Mouse (Mus musculus): ENCODE data around the gene Hoxd9. TPM values are rescaled to one million over a fixed set of nuclear protein-coding genes. Genes with fewer than 3 reads are reported as not detected.

Hoxd9 gene
- total and polyA plus RNA-seq, 2 experiments from 2014 or later = not detected

DNA sequence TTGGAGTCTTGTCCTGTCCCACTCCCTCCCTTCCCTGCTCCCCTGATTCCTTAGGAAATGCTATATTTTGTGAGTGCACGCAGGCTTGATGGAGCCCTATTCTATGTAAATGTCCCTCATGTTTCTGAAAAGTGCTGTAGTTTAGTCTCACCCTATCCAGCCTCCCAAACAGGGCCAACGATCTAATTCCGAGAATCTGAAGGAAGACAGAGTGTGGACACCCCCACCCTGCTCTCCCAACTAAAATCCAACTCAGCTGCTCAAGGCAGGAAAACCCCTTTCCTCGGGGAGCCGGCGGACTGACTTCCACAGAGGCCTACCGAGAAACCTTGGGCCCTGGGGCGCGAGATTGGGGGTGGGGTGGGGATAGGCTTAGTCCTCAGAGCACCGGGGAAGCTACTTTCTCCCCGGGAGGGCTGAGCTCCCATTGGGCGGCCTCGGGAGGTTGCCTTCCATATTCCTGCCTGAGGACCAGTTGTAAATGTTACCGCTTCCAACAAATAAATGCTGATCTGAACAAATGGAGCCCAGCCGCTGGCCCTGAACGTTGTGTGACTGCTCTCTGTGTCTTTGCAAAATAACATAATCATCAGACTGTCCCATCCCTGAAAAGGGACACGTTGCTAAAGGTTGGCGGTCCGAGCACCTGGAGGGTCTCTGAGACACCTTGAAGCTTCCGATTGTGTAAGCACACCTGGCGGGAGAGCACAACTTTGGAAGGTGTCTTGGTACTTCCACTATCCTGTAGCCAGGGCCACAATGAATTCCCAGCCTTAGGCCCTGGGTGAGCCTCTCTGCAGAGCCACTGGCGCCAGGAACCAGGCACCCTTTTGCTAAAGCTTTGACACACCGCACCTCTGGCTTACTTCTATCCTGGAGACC is 2.4 kb downstream of the Hoxd9 start:
- no peaks in the 10 kb centered on the region for H3K4me1 ChIP-seq (ENCODE audit: insufficient read depth)
- no peak for TF ChIP-seq CTCF (IDR thresholded peaks at IDR 0.05; ENCODE audit: low read depth)
- no peaks in the 10 kb centered on the region for H3K9me3 ChIP-seq (ENCODE audit: low read length)
- no peak for ATAC-seq
- DNase-seq = no peak
- H3K36me3 ChIP-seq (ENCODE audit: insufficient read depth) = no peaks in the 10 kb centered on the region
- no peak overlapping the region for H3K4me3 ChIP-seq (ENCODE audit: low read depth, low read length)
- H3K9ac ChIP-seq = no peak overlapping the region
- H3K27me3 ChIP-seq (ENCODE audit: insufficient read depth, low read length) = peaks cover 84% of the 10 kb centered on the region
- no peak overlapping the region for H3K4me2 ChIP-seq (ENCODE audit: low read depth)
- 2% methylated on average over 23 of the region's 23 CpGs for WGBS
- H3K27ac ChIP-seq (ENCODE audit: low read depth, low read length) = no peak overlapping the region

DNA sequence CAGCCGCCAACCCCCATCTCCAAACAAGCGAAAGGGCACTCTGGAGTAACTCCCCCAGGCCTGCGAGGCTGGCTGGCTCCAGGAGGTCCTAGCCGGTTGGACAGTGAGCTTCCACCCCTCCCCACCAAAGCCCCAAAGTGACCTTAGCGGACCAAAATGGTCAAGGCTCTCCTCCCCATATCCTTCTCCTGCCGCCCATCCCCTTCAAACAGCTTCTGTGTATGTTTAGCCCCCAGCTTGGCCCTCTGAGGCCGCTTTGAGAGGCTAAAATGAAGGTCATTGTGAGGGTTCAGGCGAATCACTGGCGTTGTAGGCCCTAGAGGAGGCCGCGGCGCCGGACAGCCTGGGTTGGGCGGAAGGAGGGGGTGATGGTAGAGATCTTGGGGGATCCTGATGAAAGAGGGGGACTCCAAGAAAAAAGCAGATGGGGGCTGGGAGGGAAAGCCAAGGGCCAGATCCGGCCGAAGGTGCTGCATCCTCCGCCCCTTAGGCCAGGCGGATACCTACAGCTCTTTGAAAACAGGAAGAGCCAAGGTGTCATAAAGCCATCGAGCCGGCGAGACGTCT is 3.1 kb downstream of the Hoxd9 start:
- WGBS = 3% methylated on average over 22 of the region's 22 CpGs
- Histone ChIP-seq H3K9ac (no peak overlapping the region), H3K4me1 (ENCODE audit: insufficient read depth) (no peaks in the 10 kb centered on the region), H3K27me3 (ENCODE audit: insufficient read depth, low read length) (peaks cover 80% of the 10 kb centered on the region), H3K36me3 (ENCODE audit: insufficient read depth) (no peaks in the 10 kb centered on the region), H3K27ac (ENCODE audit: low read depth, low read length) (no peak overlapping the region), H3K9me3 (ENCODE audit: low read length) (no peaks in the 10 kb centered on the region), H3K4me2 (ENCODE audit: low read depth) (no peak overlapping the region), H3K4me3 (ENCODE audit: low read depth, low read length) (no peak overlapping the region)
- DNase-seq (no peak), ATAC-seq (no peak)
- TF ChIP-seq CTCF (IDR thresholded peaks at IDR 0.05; ENCODE audit: low read depth) = no peak

DNA sequence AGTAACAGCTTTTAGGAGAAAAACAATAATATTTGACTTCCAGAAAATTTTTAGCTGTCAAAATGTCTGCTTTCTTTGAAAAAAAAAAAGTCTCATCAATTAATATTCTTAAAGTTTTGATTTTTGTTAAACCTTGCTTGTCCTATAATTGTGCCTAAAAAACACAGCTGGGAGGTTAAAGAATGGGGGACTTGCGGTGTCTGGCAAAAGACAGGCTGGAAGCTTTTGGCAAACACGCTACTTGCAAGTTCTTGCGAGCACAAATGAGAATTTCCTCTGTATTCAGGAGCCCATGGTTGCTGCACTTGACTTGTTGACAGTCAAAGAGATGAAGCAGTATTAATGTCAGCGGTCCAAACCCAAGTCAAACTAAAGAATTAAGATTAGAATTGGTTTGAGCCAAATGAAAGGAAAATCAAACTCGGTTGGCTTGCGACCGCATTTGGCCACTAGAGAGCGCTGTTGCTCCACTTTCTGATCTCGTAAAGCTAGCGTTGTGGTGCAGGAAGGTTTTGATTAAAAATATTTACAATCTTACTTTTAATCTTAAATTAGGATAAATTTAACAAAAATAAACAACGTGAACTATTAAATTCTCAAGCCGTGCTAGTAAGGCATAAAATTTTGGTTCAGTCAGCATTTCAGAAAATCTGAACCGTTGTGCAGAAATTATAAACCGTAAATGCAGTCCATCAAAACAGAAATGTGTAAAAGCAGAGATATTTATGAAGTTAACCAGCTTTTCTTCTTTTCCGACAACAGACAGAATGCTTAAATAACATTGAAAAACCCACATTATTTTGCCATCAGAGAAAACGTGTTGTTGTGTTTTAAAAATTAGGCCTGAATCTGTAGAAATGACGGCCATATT is 4.7 kb downstream of the Hoxd9 start:
- ATAC-seq (peak; percentile 58; the same call in 1 of the 2 replicates), DNase-seq (peak; percentile 94)
- no peaks in the 10 kb centered on the region for H3K9me3 ChIP-seq (ENCODE audit: low read length)
- no peak overlapping the region for H3K27ac ChIP-seq (ENCODE audit: low read depth, low read length)
- H3K4me2 ChIP-seq (ENCODE audit: low read depth) = no peak overlapping the region
- 10% methylated on average over 17 of the region's 17 CpGs for WGBS
- H3K4me3 ChIP-seq (ENCODE audit: low read depth, low read length) = no peak overlapping the region
- peaks cover 78% of the 10 kb centered on the region for H3K27me3 ChIP-seq (ENCODE audit: insufficient read depth, low read length)
- no peak overlapping the region for H3K9ac ChIP-seq
- peak; percentile 91 for TF ChIP-seq CTCF (IDR thresholded peaks at IDR 0.05; ENCODE audit: low read depth)
- H3K4me1 ChIP-seq (ENCODE audit: insufficient read depth) = no peaks in the 10 kb centered on the region
- no peaks in the 10 kb centered on the region for H3K36me3 ChIP-seq (ENCODE audit: insufficient read depth)

DNA sequence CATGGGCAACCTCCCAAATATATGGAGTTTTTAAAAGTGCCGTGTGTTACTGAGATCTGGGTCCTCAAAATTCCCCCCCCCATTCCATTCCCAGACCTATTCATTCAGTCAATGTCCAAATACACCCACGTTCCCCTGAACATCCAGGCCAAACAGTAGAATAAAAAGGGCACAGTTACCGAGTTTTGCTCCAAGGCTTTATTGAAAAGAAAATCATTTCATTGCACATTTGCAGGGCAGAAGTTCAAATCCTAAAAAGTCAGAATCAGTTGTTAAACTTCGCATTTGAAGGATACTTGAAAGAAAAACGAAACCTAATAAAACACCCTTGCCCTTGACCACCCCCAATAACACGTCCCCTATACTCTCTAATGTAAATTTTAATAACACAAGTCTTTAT is 5.3 kb downstream of the Hoxd9 start:
- 14% methylated on average over 6 of the region's 6 CpGs for WGBS
- H3K4me2 ChIP-seq (ENCODE audit: low read depth) = no peak overlapping the region
- no peak for TF ChIP-seq CTCF (IDR thresholded peaks at IDR 0.05; ENCODE audit: low read depth)
- peaks cover 78% of the 10 kb centered on the region for H3K27me3 ChIP-seq (ENCODE audit: insufficient read depth, low read length)
- H3K4me3 ChIP-seq (ENCODE audit: low read depth, low read length) = no peak overlapping the region
- no peaks in the 10 kb centered on the region for H3K36me3 ChIP-seq (ENCODE audit: insufficient read depth)
- no peaks in the 10 kb centered on the region for H3K9me3 ChIP-seq (ENCODE audit: low read length)
- no peaks in the 10 kb centered on the region for H3K4me1 ChIP-seq (ENCODE audit: insufficient read depth)
- H3K9ac ChIP-seq = no peak overlapping the region
- no peak for ATAC-seq
- no peak overlapping the region for H3K27ac ChIP-seq (ENCODE audit: low read depth, low read length)
- no peak for DNase-seq

DNA sequence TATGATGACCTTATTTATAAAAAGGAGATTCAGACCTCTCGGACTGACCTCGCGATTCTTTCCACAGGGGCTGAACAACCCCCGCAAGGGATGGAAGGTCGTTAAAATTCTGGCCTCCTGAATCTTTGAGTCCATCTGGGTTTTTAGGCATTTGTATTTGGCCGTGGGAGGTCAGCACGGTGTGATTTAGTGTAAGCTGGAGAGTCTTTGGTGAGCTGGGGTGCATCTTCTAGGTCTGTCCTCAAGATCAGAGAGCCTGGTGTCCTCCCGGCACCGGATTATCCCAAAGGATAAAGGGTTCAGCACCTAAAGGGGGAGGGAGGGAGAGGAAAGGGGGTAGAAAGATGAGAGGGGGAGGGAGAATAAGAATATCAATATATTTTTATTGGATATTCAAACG is 5.8 kb downstream of the Hoxd9 start:
- H3K4me3 ChIP-seq (ENCODE audit: low read depth, low read length) = no peak overlapping the region
- H3K9me3 ChIP-seq (ENCODE audit: low read length) = no peaks in the 10 kb centered on the region
- no peak overlapping the region for H3K4me2 ChIP-seq (ENCODE audit: low read depth)
- peaks cover 82% of the 10 kb centered on the region for H3K27me3 ChIP-seq (ENCODE audit: insufficient read depth, low read length)
- ATAC-seq (no peak), DNase-seq (no peak)
- no peaks in the 10 kb centered on the region for H3K4me1 ChIP-seq (ENCODE audit: insufficient read depth)
- H3K9ac ChIP-seq = no peak overlapping the region
- 3% methylated on average over 10 of the region's 10 CpGs for WGBS
- TF ChIP-seq CTCF (IDR thresholded peaks at IDR 0.05; ENCODE audit: low read depth) = no peak
- H3K27ac ChIP-seq (ENCODE audit: low read depth, low read length) = no peak overlapping the region
- no peaks in the 10 kb centered on the region for H3K36me3 ChIP-seq (ENCODE audit: insufficient read depth)

DNA sequence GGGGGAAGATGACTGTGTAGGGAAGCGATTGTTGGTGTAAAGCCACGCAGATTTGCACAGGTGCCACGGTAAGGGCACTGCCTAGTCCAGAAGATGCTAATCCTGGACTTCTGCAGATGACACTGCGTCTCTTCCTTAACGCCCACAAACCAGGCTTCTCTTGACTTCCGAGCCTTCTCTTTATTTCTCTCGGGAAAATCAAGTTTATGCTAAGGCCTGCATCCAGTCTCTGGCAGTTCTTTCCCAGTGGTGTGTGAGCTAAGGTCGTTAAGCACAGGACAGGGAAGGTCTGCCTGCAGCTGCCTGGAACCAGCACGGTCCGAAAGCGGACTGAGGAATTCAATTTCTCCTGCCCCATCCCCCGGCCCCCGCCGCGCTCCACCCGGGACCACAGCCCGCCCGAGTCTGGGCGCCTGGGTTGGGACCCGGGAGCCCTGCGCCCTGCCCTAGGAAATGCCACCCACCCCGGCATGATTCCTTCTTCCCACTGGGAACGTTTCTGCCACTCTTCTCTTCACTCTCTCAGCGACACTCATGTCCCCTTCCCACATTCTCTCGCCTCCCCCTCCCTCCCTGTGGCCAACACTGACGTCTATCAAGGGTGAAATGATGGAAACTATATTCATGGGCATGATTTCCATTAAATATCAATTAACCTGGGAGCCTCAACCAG is 6.3 kb downstream of the Hoxd9 start:
- H3K4me3 ChIP-seq (ENCODE audit: low read depth, low read length) = no peak overlapping the region
- H3K27me3 ChIP-seq (ENCODE audit: insufficient read depth, low read length) = peaks cover 85% of the 10 kb centered on the region
- 1% methylated on average over 26 of the region's 26 CpGs for WGBS
- no peaks in the 10 kb centered on the region for H3K4me1 ChIP-seq (ENCODE audit: insufficient read depth)
- no peak overlapping the region for H3K9ac ChIP-seq
- no peak overlapping the region for H3K27ac ChIP-seq (ENCODE audit: low read depth, low read length)
- ATAC-seq = no peak
- no peak for TF ChIP-seq CTCF (IDR thresholded peaks at IDR 0.05; ENCODE audit: low read depth)
- no peak overlapping the region for H3K4me2 ChIP-seq (ENCODE audit: low read depth)
- H3K9me3 ChIP-seq (ENCODE audit: low read length) = no peaks in the 10 kb centered on the region
- H3K36me3 ChIP-seq (ENCODE audit: insufficient read depth) = no peaks in the 10 kb centered on the region
- no peak for DNase-seq

Measured in forebrain, postnatal 0 days (tissue).